Comparison of ENCODE assay signal across 8 mouse cellular contexts in genomic region chr4:134702981-134703834, GRCm38 (mm10). TPM values are rescaled to one million over a fixed set of nuclear protein-coding genes. Genes with fewer than 3 reads are reported as not detected.
A peak's percentile ranks its signal among the peaks of the same experiment; 100 is the strongest.
DNase-seq lines count a peak whose midpoint lies in the region; ATAC-seq lines count a peak whose summit lies in the region.

No protein-coding gene starts in this region.

- no peaks in the 10 kb centered on the region for H3K36me3 ChIP-seq in hindbrain, embryonic 15.5 days
- H3K36me3 ChIP-seq in liver, embryonic 13.5 days: no peaks in the 10 kb centered on the region

- no peak for DNase-seq in cerebellum, adult 9-10 months
- DNase-seq in cerebellum, adult 18-20 months: peak; percentile 58 to 70
- peak; percentile 58 for DNase-seq in gastrocnemius, postnatal 10 days
- no peak for DNase-seq in liver, embryonic 13.5 days
- DNase-seq in natural killer cell, adult 2 months (ENCODE audit: low spot score in 2 of 2): peak; percentile 28 to 32
- DNase-seq in thymus, postnatal 0 days (ENCODE audit: low spot score): peak; percentile 23

- H3K9me3 ChIP-seq in hindbrain, embryonic 15.5 days: no peaks in the 10 kb centered on the region
- H3K9me3 ChIP-seq in liver, embryonic 13.5 days (replicated peaks): no peaks in the 10 kb centered on the region

- peak overlapping the region; percentile 73 for H3K27ac ChIP-seq in hindbrain, embryonic 15.5 days (replicated peaks)
- H3K27ac ChIP-seq in liver, embryonic 13.5 days: no peak overlapping the region; the same call in none of the 2 replicates

- peak overlapping the region; percentile 99 for H3K4me2 ChIP-seq in hindbrain, embryonic 15.5 days
- peak overlapping the region; percentile 90 for H3K4me2 ChIP-seq in liver, embryonic 13.5 days

- 0 out of 2 replicates have a peak, but pooled peaks have one; percentile 2 for ATAC-seq in cerebellum, adult (ENCODE audit: insufficient number of reproducible peaks, low FRiP score, low TSS enrichment)
- no peak; the same call in 1 of the 2 replicates for ATAC-seq in hindbrain, embryonic 15.5 days (ENCODE audit: low FRiP score, low read depth)
- no peak for ATAC-seq in liver, embryonic 13.5 days (ENCODE audit: low read depth)

- peaks cover 48% of the 10 kb centered on the region for H3K4me1 ChIP-seq in hindbrain, embryonic 15.5 days (replicated peaks)
- peaks cover 28% of the 10 kb centered on the region for H3K4me1 ChIP-seq in liver, embryonic 13.5 days (replicated peaks)

- H3K9ac ChIP-seq in hindbrain, embryonic 15.5 days: peak overlapping the region; percentile 70
- peak overlapping the region; percentile 69 for H3K9ac ChIP-seq in liver, embryonic 13.5 days

- H3K4me3 ChIP-seq in hindbrain, embryonic 15.5 days: peak overlapping the region; percentile 70
- peak overlapping the region; percentile 67 for H3K4me3 ChIP-seq in liver, embryonic 13.5 days (replicated peaks)

- H3K27me3 ChIP-seq in hindbrain, embryonic 15.5 days: no peaks in the 10 kb centered on the region
- H3K27me3 ChIP-seq in liver, embryonic 13.5 days: peaks cover 78% of the 10 kb centered on the region

- under 1% methylated on average over 73 of the region's 90 CpGs for WGBS in hindbrain, embryonic 15.5 days
- 1% methylated on average over 80 of the region's 90 CpGs for whole genome bisulfite sequencing in liver, embryonic 13.5 days (ENCODE audit: insufficient replicate concordance)

RNA-seq across cellular contexts. Expression of gene Man1c1, which starts 0.9 kb away (rescaled TPM):
- 10 to 100 TPM; 11.2 to 13.8 TPM for total RNA-seq in gastrocnemius, postnatal 10 days (2021)
- polyA plus RNA-seq in hindbrain, embryonic 15.5 days (2015; fragmentation: Nextera tagmentation; extraction: Ambion mirVana): 5.8 and 6.1 TPM in 2 replicates
- 1.2 and 1.3 TPM in 2 replicates for polyA plus RNA-seq in liver, embryonic 13.5 days (2015; fragmentation: Nextera tagmentation; extraction: Ambion mirVana)
- 0.91 and 1.2 TPM in 2 replicates for polyA plus RNA-seq in thymus, postnatal 0 days (2015; fragmentation: Nextera tagmentation; extraction: Ambion mirVana)

Comparison
In these comparisons a context has a peak if more than half of its experiments do, and no peak if none do; other contexts are left out.
1. DNase-seq: peak in cerebellum, adult 18-20 months (2 of 2), gastrocnemius, postnatal 10 days (single experiment), natural killer cell, adult 2 months (2 of 2) and thymus, postnatal 0 days (single experiment); none in cerebellum, adult 9-10 months (single experiment) and liver, embryonic 13.5 days (single experiment).